Mouse (Mus musculus) cerebellum, postnatal 36 days (tissue): ENCODE measurements around the gene Prepl.

Experiments used
- DNase-seq, 2 experiments: peaks; one replicate each; pipeline ENCODE4 v3.0.0; 2021 to 2022; ENCODE audit warnings: mixed read lengths in 2 of 2

Prepl gene

GRCm38 (mm10) chr17:85090120-85091099 is at the start of gene Prepl, which contains the start of gene Camkmt:
Gene Prepl, minus strand, starts transcription at chr17:85090241.
Gene Camkmt, plus strand, starts transcription at chr17:85090552.
- DNase-seq: peak; percentile 94 to 96

GRCm38 (mm10) chr17:85138393-85138792 is 48.4 kb upstream of the Prepl start:
- DNase-seq: no peak

- DNase-seq: peak; percentile 71 to 72
These were observed 26.6 kb upstream of the Prepl start for GRCm38 (mm10) chr17:85116643-85117042.

DNA sequence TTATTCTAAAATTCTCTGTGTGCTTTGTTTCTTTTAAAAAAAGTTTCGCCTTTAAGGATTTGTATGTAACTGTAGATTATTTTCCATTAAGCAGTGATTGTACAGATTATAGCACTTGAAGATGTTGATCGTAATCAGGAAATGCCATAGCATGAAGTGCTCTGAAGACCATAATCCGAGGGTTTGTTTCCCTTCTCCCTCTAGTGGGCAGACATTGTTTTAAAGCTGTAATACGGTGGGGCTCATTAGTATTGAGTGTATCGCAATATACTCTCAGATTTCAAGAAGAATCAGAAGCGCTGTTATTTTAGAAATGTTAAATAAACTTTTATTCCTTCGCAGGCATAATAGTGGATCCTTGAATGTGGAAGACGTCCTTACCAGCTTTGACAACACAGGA is 23.4 kb upstream of the Prepl start:
- no peak for DNase-seq

GRCm38 (mm10) chr17:85110640-85111039 is 20.6 kb upstream of the Prepl start:
- DNase-seq: no peak

DNA sequence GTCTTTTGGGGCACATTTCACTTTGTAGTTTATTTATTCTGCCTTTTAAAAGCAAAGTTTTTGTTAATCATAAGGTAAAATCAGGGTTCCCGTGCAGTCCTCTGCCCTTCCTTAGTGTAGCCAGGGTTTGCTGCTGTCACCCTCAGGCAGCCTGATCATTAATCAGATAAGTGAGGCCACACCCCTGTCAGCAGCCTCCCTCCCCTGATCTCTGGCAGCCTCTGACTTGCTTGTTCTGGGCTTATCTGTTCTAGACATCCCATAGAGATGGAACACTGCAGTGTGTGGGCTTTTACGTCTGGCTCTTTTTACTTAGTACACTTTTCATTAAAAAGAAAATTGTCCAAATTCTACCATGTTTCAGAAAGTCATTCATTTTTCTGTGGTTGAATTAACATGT is 13.3 kb upstream of the Prepl start:
- DNase-seq: no peak

DNA sequence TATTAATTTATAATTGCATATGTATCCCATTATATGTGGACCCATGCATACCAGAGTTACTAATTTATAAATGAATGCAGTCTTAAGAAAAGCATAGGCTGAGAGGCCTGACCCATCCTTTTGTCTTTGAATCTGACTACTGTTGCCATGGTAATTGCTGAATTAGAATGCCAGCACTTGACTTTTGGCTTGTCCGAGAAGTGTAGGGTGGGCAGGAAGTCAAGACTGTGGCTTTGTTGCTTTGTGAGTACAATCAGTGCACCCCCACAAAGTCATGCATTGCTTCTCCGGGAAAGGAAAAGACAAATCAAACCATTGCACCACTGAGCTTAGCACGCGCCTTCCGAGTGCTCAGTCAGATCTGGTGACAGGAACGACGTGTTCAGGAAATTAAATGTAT is 11.7 kb upstream of the Prepl start:
- no peak for DNase-seq

DNA sequence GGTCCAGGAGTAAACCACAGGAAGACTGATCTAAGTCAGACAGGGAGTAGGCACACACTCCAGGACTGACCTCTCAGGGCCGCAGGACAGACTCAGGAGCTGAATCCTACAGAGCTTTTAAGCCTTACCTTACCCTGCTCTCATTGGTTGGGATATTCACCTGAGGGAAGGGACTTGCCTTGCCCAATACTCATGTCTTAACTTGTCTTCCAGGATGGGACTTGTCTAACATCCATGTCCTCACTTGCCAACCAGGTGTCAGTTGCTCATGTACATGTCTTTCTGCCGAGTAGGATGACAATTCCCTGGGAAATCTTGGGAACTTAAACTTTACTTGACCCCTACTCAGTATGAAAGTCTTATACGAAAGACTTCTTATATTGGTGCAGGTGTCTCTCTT is 10.2 kb upstream of the Prepl start:
- DNase-seq: no peak

GRCm38 (mm10) chr17:85098677-85099323 is 8.8 kb upstream of the Prepl start:
- no peak for DNase-seq

DNA sequence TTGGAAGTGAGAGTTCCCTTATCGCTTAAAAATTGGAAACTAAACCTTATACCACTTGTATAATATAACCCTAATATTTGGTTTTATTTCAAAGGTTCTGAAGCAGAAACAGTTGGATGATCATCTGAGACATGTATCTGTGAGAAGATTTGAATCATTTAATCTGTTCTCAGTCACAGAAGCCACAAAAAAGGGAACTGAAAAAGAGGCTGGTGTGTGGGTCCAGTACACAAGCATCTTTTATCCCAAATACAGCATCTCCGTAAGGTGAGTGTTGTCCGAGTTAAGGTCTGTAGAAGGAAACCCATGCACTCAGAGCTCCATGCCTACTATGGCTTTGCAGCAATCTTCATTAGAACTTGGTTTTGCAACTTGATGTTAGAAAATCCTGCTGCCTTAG is 6.4 kb upstream of the Prepl start:
- no peak for DNase-seq

DNA sequence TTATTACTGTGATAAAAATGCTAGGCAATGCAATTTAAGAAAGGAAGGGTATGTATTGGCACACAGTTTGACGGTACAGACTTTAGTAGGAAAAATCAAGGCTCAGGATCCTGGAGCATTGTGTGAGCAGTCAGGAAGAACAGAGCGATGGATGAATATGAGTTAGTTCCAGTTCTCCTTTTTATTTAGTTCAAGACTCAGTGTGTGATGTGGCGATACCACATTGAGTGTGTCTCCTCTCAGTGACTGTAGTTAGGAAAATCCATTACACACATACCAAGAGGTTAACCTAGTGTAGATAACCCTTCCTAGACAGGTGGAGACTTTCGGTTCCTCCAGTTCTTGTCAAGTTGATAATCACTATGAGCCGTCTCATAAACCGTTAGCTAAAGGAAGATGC is 1.7 kb upstream of the Prepl start:
- no peak for DNase-seq

DNA sequence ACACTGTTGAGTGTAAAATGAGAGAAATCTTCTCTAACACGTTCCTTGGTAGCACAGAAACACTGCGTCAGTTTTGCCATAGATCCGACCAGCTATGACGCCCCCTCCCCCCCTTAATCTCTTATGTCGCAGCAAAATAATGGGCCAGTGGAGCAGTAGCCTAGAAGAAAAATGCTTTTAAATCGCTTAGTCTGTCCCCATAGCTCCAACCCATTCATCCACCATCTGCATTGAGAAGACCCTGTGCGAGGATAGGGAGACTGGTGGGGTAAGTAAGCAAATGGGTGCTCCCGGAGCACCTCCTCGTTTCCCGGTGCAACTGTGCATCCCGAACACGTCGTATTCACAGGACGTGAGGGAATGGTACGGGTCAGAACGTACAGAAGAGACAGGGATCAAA is 420 bp downstream of the Prepl start:
- no peak for DNase-seq

DNA sequence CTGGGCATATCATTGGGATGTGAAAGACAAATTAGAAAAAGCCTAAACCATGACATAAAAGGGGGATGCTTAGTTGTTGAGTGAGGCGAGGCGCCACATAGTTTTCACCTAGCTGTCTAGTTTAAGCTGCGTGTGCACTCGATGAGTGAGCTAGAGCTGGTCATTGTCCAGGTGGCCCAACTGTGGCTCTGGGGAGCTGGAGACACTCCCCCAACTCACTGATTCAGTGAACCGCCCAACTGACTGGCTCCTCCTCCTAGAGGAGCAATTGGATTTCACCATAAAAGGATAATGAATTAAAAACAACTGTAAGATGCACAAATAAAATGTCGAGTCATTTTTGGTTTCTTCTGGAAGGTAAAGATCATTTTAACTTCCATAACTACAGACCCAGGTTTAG is 1.0 kb downstream of the Prepl start:
- no peak for DNase-seq

DNA sequence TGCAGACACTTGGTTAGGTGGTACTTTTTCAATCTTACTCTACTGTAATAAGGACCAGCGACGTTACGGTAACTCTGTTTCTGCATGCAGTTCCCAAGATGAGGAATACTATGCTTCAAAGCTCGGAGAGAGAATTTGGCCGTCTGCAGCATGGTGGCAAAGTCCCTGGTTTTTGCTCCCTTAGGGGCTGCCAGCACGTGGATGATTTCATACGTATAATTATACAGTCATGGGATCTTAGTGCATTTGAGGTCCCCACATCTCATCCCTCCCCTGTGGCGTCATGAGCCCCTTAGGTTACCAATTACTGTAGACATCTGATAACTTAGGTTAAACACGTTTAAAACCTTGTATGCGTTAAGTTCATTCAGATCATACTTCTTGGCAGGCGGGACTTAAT is 1.6 kb downstream of the Prepl start:
- no peak for DNase-seq

DNA sequence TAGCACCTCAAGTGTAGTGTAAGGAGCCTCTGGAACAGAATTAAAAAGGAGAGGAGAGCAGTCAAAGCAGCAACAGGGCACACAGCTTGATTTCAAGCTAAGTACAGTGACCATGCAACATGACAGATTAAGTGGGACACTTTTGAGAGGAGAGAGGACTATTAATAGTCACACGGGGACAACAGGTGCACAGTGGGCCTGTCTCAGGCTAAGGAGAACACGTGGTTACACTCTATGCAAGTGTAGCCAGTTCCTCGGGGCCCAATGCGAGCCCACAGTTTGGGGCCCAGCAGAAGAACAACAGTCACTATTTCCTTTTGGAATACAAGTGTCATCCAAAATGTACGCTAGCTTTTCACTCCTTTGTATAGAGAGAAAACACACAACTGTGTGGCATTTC is 2.5 kb downstream of the Prepl start:
- DNase-seq: peak; percentile 76 to 77

- no peak for DNase-seq
These were observed 3.5 kb downstream of the Prepl start for GRCm38 (mm10) chr17:85086501-85086900.

DNA sequence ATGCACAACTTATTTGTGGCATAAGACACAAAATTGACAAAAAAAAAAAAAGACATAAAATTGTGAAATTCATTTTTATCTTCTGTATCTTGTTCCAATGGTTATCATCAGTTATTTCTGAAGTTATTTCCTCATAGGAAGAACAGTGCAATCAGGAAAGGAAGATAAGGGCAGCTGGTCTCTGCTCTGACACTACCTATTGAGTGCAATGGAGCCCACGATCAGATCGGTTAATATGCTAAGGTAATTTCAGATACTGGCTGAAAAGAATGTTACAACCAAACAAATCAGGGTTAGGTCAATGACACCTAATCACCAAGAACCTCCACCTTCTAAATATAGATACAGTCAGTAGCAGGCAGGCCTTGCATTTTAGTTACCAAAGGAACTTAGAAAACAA is 4.7 kb downstream of the Prepl start:
- DNase-seq: no peak

DNA sequence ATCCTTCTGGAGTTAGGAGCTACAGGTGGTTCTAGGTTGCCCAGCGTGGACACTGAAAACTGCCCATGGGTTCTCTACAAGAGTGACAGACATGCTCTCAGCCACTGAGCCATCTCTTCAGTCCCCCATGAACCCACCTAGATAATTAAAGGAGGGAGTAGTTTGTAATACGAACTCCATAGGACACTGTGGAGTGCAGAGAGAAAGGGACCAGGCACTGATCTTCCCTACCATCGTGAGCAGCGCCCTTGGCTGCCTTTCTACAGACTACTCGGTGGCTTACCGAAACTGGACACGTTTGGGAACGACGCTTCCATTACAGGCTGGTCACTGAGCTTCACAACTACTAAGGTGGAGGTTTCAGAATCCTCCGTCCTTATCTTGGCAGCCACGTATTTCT is 9.3 kb downstream of the Prepl start:
- DNase-seq: no peak

DNA sequence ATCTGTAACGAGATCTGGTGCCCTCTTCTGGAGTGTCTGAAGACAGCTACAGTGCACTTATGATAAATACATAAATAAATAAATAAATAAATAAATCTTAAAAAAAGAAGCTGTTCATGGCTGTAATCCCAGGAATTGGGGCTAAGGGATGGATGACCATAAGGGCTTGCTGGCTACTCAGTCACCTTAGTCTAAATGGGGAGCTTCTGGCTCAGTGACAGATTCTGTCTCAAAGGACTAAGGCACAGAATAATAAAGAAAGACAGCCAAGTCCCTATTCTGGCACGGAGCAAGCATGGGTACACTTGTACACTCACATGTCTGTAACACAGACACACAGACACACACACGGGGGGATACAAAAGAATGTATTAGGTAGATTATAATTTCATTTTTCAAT is 10.8 kb downstream of the Prepl start:
- no peak for DNase-seq

DNA sequence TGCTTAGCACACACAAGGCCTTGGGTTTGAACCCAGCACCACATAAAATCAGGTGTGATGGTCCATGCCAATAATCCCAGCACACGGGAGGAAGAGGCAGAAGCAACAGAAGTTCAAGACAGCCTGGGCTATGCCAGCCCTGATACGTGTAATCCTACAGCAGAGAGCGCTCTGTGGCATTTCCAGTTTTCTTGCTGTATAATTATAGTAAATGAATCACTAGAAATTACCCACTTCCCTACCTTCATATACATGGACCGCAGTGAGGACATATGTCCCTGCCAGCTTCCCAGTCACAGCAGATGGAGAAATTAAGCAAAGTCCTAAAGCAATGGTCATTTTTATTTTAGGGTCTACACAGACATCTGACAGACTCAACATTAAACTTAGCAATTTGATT is 16.0 kb downstream of the Prepl start:
- no peak for DNase-seq

DNA sequence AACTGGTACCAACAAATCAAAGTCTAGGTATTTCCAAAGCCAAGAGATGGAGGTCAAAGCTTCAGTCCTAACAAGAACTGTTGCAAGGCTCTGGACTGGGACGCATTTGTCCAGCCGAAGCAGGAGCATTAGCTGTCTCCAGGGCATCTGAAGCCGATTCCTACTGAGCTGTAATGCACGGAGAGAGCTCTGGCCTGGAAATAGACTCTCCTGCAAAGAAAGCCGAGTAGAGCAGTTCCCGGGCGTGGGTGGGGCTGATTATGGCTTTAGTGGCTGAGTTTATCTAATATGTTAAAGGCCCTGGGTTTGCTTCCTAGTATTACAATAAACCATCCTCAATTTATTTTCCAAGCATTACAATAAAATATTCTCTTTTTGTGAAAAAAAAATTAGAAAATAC is 16.8 kb downstream of the Prepl start:
- DNase-seq: no peak

DNA sequence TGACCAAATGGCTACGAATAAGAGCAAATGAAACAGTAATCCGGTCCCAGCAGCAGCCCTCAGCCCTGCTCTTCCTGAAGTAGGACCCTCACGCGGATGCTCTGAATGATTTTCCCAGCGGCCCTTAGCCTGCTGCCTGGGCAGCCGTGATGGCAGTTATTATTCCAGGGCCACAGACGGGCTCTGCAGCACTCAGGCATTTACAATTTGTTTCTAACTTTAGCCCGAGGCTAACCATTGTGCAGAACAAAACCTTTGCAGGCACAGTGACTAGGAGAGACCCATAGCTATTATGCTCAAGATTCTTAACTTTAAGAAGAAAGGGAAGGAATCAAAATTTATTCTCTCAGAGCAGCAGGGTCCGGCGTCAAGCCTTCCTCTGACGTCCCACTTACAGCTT is 17.7 kb downstream of the Prepl start:
- no peak for DNase-seq

- peak in 1 of 2 experiments; percentile 33 for DNase-seq
These were observed 18.8 kb downstream of the Prepl start for GRCm38 (mm10) chr17:85071088-85071775.

- no peak for DNase-seq
These were observed 19.4 kb downstream of the Prepl start for GRCm38 (mm10) chr17:85070658-85071057.
